Mouse (Mus musculus) CH12.LX (cell line): ENCODE measurements at regions not wholly inside any gene's neighbourhood (a gene's known extent, or its start where the extent isn't known, plus 50 kb on each side); places are given as distances from the start of the nearest gene placed in this dataset.

ENCODE experiments used
- DNase-seq: peaks from one replicate; pipeline ENCODE4 v3.0.0-alpha.2; 2013; ENCODE audit errors: extremely low read depth
- H3K27ac ChIP-seq: 2 replicates; pipeline ENCODE4 v1.5.1; 2012; ENCODE audit warnings: low read depth, mild to moderate bottlenecking, control low read depth, moderate library complexity; ENCODE audit not compliant: insufficient read depth
- H3K27me3 ChIP-seq: replicated peaks from 2 replicates; pipeline ENCODE3; 2012; ENCODE audit warnings: inconsistent platforms
- H3K36me3 ChIP-seq, 2 experiments: replicated peaks in 1 of 2; 2 replicates each; pipeline versions ENCODE3 to v1.6.1; 2012; ENCODE audit warnings: inconsistent platforms in 1 of 2, low read length in 1 of 2, mild to moderate bottlenecking in 1 of 2, mixed read lengths in 1 of 2, moderate library complexity in 1 of 2; ENCODE audit not compliant: control insufficient read depth in 1 of 2, insufficient read depth in 1 of 2
- H3K4me1 ChIP-seq, 2 experiments: 2 replicates each; pipeline ENCODE4 v1.6.1; 2012; ENCODE audit warnings: inconsistent platforms in 1 of 2, moderate library complexity in 1 of 2; ENCODE audit not compliant: insufficient read depth in 2 of 2, control insufficient read depth in 1 of 2
- H3K4me2 ChIP-seq: 2 replicates; pipeline ENCODE4 v1.6.1; 2012; ENCODE audit warnings: low read depth, mild to moderate bottlenecking, control low read depth; ENCODE audit not compliant: poor library complexity, insufficient read depth, severe bottlenecking
- H3K4me3 ChIP-seq, 3 experiments: fragments of 150-350 bp in 1 of 3; sonication (generic) in 1 of 3; replicated peaks in 1 of 3; 2 replicates each; pipeline versions ENCODE3 to v1.5.1; 2011 to 2012; ENCODE audit warnings: low read depth in 2 of 3, low read length in 2 of 3, mild to moderate bottlenecking in 2 of 3, moderate library complexity in 2 of 3, control low read depth in 1 of 3, improper control_type of control experiment in 1 of 3, inconsistent platforms in 1 of 3, mixed read lengths in 1 of 3; ENCODE audit not compliant: poor library complexity in 1 of 3
- H3K79me2 ChIP-seq: replicated peaks from 2 replicates; pipeline ENCODE4 v1.6.1; 2012; ENCODE audit warnings: mild to moderate bottlenecking, moderate library complexity; ENCODE audit not compliant: control insufficient read depth, poor library complexity, insufficient read depth, severe bottlenecking; ENCODE audit errors: extremely low read depth
- H3K9ac ChIP-seq: 2 replicates; pipeline ENCODE4 v1.6.1; 2012; ENCODE audit warnings: low read depth, mild to moderate bottlenecking, control low read depth, moderate library complexity; ENCODE audit not compliant: insufficient read depth
- H3K9me3 ChIP-seq: replicated peaks from 2 replicates; pipeline ENCODE3; 2012; ENCODE audit warnings: low read length, inconsistent platforms, mixed read lengths
- BHLHE40 ChIP-seq: IDR thresholded peaks from 2 replicates; pipeline ENCODE4 v1.6.1; 2011; ENCODE audit warnings: mild to moderate bottlenecking, low read depth, low read length, improper control_type of control experiment
- CHD1 ChIP-seq: IDR thresholded peaks from 2 replicates; pipeline ENCODE4 v1.6.1; 2012; ENCODE audit warnings: low read depth, low read length, improper control_type of control experiment, inconsistent platforms
- CHD2 ChIP-seq: IDR thresholded peaks from 2 replicates; pipeline ENCODE4 v1.6.1; 2011; ENCODE audit warnings: low read length, improper control_type of control experiment
- CTCF ChIP-seq, 2 experiments: IDR thresholded peaks in 1 of 2; conservative IDR thresholded peaks in 1 of 2; 2 replicates each; pipeline ENCODE4 v1.5.1; 2011 to 2012; ENCODE audit warnings: low read depth in 2 of 2, low read length in 2 of 2, improper control_type of control experiment in 1 of 2, inconsistent platforms in 1 of 2, mild to moderate bottlenecking in 1 of 2, moderate library complexity in 1 of 2
- E2F4 ChIP-seq: IDR thresholded peaks from 2 replicates; pipeline ENCODE4 v1.6.1; 2011; ENCODE audit warnings: low read depth, low read length, improper control_type of control experiment; ENCODE audit not compliant: insufficient replicate concordance
- EP300 ChIP-seq: IDR thresholded peaks from 2 replicates; pipeline ENCODE4 v1.6.1; 2011; ENCODE audit warnings: low read length, improper control_type of control experiment
- ETS1 ChIP-seq: conservative IDR thresholded peaks from 2 replicates; pipeline ENCODE4 v1.6.1; 2012; ENCODE audit warnings: low read depth, mild to moderate bottlenecking, inconsistent platforms, low read length, improper control_type of control experiment, moderate library complexity
- GABPA ChIP-seq: IDR thresholded peaks from 2 replicates; pipeline ENCODE4 v1.6.1; 2012; ENCODE audit warnings: low read depth, low read length, improper control_type of control experiment, inconsistent platforms; ENCODE audit not compliant: insufficient replicate concordance
- HCFC1 ChIP-seq: IDR thresholded peaks from 2 replicates; pipeline ENCODE4 v1.6.1; 2012; ENCODE audit warnings: low read depth, mild to moderate bottlenecking, inconsistent platforms, low read length, improper control_type of control experiment
- IRF4 ChIP-seq: IDR thresholded peaks from 2 replicates; pipeline ENCODE4 v1.6.1; 2014; ENCODE audit warnings: low read depth, mild to moderate bottlenecking, inconsistent platforms, low read length, improper control_type of control experiment
- JUN ChIP-seq: IDR thresholded peaks from 2 replicates; pipeline ENCODE4 v1.6.1; 2011; ENCODE audit warnings: low read depth, mild to moderate bottlenecking, low read length, improper control_type of control experiment, moderate library complexity; ENCODE audit not compliant: insufficient read depth
- KAT2A ChIP-seq: IDR thresholded peaks from 2 replicates; pipeline ENCODE4 v1.6.1; 2012; ENCODE audit warnings: low read length, improper control_type of control experiment, inconsistent platforms; ENCODE audit not compliant: insufficient replicate concordance
- MAFK ChIP-seq: IDR thresholded peaks from 2 replicates; pipeline ENCODE4 v1.6.1; 2011; ENCODE audit warnings: low read length, improper control_type of control experiment; ENCODE audit not compliant: insufficient replicate concordance
- MAZ ChIP-seq: IDR thresholded peaks from 2 replicates; pipeline ENCODE4 v1.6.1; 2012; ENCODE audit warnings: low read depth, mild to moderate bottlenecking, inconsistent platforms, low read length, improper control_type of control experiment, moderate library complexity
- MEF2A ChIP-seq: IDR thresholded peaks from 2 replicates; pipeline ENCODE4 v1.6.1; 2014; ENCODE audit warnings: low read depth, mild to moderate bottlenecking, inconsistent platforms, low read length, improper control_type of control experiment, borderline replicate concordance
- NELFE ChIP-seq: IDR thresholded peaks from 2 replicates; pipeline ENCODE4 v1.6.1; 2011; ENCODE audit warnings: low read depth, low read length, improper control_type of control experiment
- NRF1 ChIP-seq: IDR thresholded peaks from 2 replicates; pipeline ENCODE4 v1.6.1; 2014; ENCODE audit warnings: low read depth, mild to moderate bottlenecking, inconsistent platforms, low read length, improper control_type of control experiment, moderate library complexity
- POLR2A ChIP-seq: IDR thresholded peaks from 2 replicates; pipeline ENCODE4 v1.6.1; 2011; ENCODE audit warnings: low read depth, mild to moderate bottlenecking, improper control_type of control experiment, low read length
- POLR2AphosphoS2 ChIP-seq: IDR thresholded peaks from 2 replicates; pipeline ENCODE4 v1.6.1; 2011; ENCODE audit warnings: low read depth, low read length, improper control_type of control experiment
- RCOR1 ChIP-seq: conservative IDR thresholded peaks from 2 replicates; pipeline ENCODE4 v1.6.1; 2012; ENCODE audit warnings: low read depth, mild to moderate bottlenecking, inconsistent platforms, low read length, improper control_type of control experiment
- SIN3A ChIP-seq: IDR thresholded peaks from 2 replicates; pipeline ENCODE4 v1.6.1; 2012; ENCODE audit warnings: low read length, improper control_type of control experiment, inconsistent platforms
- TBP ChIP-seq: conservative IDR thresholded peaks from 2 replicates; pipeline ENCODE4 v1.6.1; 2011; ENCODE audit warnings: low read depth, low read length, improper control_type of control experiment
- USF1 ChIP-seq: IDR thresholded peaks from 2 replicates; pipeline ENCODE4 v1.6.1; 2014; ENCODE audit warnings: low read depth, mild to moderate bottlenecking, inconsistent platforms, low read length, improper control_type of control experiment
- ZC3H11A ChIP-seq: IDR thresholded peaks from 2 replicates; pipeline ENCODE4 v1.6.1; 2012; ENCODE audit warnings: low read depth, mild to moderate bottlenecking, inconsistent platforms, low read length, improper control_type of control experiment
- ZKSCAN1 ChIP-seq: IDR thresholded peaks from 2 replicates; pipeline ENCODE4 v1.6.1; 2012; ENCODE audit warnings: low read depth, inconsistent platforms, low read length, improper control_type of control experiment, borderline replicate concordance
- ZMIZ1 ChIP-seq: IDR thresholded peaks from 2 replicates; pipeline ENCODE4 v1.6.1; 2012; ENCODE audit warnings: low read depth, mild to moderate bottlenecking, inconsistent platforms, low read length, improper control_type of control experiment
- ZNF384 ChIP-seq: IDR thresholded peaks from 2 replicates; pipeline ENCODE4 v1.6.1; 2012; ENCODE audit warnings: low read depth, low read length, improper control_type of control experiment, inconsistent platforms
- dilution Hi-C: fragments of 300-500 bp; cut with MboI; formaldehyde crosslinking; loops from 2 replicates; pipeline ENCODE4 v1.14.3; 2020; ENCODE audit warnings: low sequenced_read_pairs; ENCODE audit not compliant: extremely low pct_unique_long_range_greater_than_20kb, extremely low pct_ligation_motif_present
- in situ Hi-C: fragments of 300-500 bp; cut with MboI; formaldehyde crosslinking; loops from 3 replicates; pipeline ENCODE4 v1.14.3; 2019; ENCODE audit warnings: low sequenced_read_pairs, low pct_ligation_motif_present, low pct_unique_long_range_greater_than_20kb, mixed read lengths

DNA sequence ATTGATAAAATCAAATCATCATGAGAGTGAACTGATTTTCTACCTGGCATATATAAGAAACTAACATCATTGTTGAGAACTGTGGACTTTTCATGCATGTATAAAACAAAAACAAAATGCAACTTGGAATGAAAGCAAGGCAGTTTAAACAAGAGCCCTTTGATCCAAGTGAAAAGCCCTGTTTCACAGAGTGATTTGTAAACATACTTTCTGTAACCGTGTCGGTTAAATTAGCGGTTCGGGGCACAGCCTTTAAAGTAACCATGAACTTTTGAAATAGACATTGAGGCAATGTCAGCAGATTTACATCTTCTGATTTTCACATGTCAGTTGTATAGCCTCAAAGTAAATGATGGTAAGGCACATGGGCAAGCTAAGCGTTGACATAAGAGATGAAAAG lies 593.7 kb upstream of the Pkn2 start:
- Histone ChIP-seq H3K4me1 (no peaks in the 10 kb centered on the region), H3K4me2 (no peak overlapping the region), H3K79me2 (no peaks in the 10 kb centered on the region), H3K27me3 (no peaks in the 10 kb centered on the region), H3K4me3 (no peak overlapping the region), H3K9me3 (peaks cover 2% of the 10 kb centered on the region), H3K36me3 (no peaks in the 10 kb centered on the region), H3K27ac (no peak overlapping the region), H3K9ac (no peak overlapping the region)
- no peak for TF ChIP-seq NELFE
- no peak for TF ChIP-seq MAFK
- TF ChIP-seq ZC3H11A: no peak
- no peak for TF ChIP-seq EP300
- no peak for TF ChIP-seq IRF4
- TF ChIP-seq KAT2A: no peak
- no peak for TF ChIP-seq ZKSCAN1
- no peak for TF ChIP-seq SIN3A
- TF ChIP-seq TBP: no peak
- TF ChIP-seq GABPA: no peak
- no peak for TF ChIP-seq MEF2A
- DNase-seq: no peak
- in situ Hi-C loops (no loop called here), dilution Hi-C loops (no loop called here)

DNA sequence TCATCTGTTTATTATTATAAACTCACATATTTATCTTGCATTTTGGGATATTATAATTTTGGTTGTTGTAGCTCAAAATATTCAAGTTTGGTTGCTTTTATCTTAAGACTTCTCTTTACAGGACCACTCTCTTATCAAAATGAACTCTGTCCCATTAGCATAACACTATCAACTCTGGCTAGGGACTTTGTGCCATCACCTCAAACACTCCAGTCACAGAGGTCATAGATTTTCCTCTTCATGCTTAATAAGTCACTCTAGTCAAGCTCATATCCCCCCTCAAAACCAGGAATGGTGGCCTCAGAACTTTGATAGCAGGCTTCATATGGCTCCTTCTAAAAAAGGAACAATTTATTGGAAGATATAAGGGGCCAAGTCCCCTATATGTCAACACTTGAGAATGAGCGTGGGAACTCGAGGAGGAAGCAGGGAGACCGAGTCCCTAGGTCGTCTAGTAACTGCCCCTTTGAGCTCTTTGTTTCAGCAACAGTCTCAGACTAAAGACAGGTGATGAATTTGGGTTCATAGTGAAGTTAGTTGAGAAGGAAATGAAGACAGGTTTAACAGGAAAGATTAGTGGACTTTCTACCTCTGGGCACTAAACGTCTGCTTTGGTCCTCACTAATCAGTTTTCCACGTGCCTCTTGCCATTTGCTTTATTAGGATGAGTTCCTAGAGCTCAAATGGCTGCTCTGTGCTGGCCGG lies 565.4 kb upstream of the Pkn2 start:
- Histone ChIP-seq H3K4me3 (no peak overlapping the region), H3K27ac (no peak overlapping the region), H3K27me3 (no peaks in the 10 kb centered on the region), H3K9me3 (no peaks in the 10 kb centered on the region), H3K4me1 (no peaks in the 10 kb centered on the region), H3K9ac (no peak overlapping the region), H3K79me2 (no peaks in the 10 kb centered on the region), H3K4me2 (no peak overlapping the region), H3K36me3 (no peaks in the 10 kb centered on the region)
- in situ Hi-C loops (no loop called here), dilution Hi-C loops (no loop called here)
- TF ChIP-seq JUN (no peak), CHD2 (no peak), EP300 (no peak)
- DNase-seq: no peak

DNA sequence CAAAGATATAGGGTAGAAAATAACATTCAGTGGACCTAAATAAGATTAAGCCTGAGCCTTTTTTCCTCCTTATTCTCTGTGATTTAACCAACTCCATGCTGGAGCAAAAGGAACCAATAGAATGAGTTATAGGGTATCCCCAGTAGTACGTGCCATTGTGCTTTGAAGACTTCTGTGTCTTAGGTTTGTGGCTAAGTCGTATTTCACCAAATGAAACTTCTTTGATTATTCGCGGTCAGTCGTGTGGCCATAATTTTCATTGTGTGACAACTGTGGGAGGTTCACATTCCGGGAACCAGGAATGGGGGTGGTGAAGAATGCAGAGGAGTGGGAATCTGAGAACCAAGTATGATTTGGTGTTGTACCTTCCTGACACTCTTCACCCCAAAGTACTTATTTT lies 535.6 kb upstream of the Pkn2 start:
- no peaks in the 10 kb centered on the region for H3K9me3 ChIP-seq
- no peak overlapping the region for H3K27ac ChIP-seq
- no peaks in the 10 kb centered on the region for H3K79me2 ChIP-seq
- no peaks in the 10 kb centered on the region for H3K4me1 ChIP-seq
- in situ Hi-C loops (no loop called here), dilution Hi-C loops (no loop called here)
- H3K4me3 ChIP-seq: no peak overlapping the region
- no peaks in the 10 kb centered on the region for H3K36me3 ChIP-seq
- no peak overlapping the region for H3K9ac ChIP-seq
- no peak for DNase-seq
- no peak overlapping the region for H3K4me2 ChIP-seq
- H3K27me3 ChIP-seq: no peaks in the 10 kb centered on the region
- TF ChIP-seq EP300 (no peak), CHD1 (no peak), BHLHE40 (no peak), JUN (no peak), ZMIZ1 (no peak), ZNF384 (no peak), NELFE (no peak), USF1 (no peak), RCOR1 (no peak), POLR2AphosphoS2 (no peak), MAZ (no peak), MAFK (no peak), POLR2A (no peak), E2F4 (no peak), CTCF (conservative IDR thresholded peaks at IDR 0.05 in 1 of 2, IDR thresholded peaks at IDR 0.05 in 1 of 2; ENCODE audit: low read depth in 2 of 2, low read length in 2 of 2) (no peak), NRF1 (no peak), ZKSCAN1 (no peak), ETS1 (no peak), HCFC1 (no peak)
